Mouse (Mus musculus) frontal cortex, postnatal 25 days (tissue): ENCODE data around the gene Lpcat2.
"Not testable (repeated sequence)": the region's sequence is repeated elsewhere in the genome, so short reads cannot be mapped to it uniquely, and the experiment has no call there.

ENCODE experiments used
- DNase-seq, 2 experiments: peaks; one replicate each; pipeline ENCODE4 v3.0.0; 2022; ENCODE audit warnings: low spot score in 2 of 2

Gene Lpcat2

DNA sequence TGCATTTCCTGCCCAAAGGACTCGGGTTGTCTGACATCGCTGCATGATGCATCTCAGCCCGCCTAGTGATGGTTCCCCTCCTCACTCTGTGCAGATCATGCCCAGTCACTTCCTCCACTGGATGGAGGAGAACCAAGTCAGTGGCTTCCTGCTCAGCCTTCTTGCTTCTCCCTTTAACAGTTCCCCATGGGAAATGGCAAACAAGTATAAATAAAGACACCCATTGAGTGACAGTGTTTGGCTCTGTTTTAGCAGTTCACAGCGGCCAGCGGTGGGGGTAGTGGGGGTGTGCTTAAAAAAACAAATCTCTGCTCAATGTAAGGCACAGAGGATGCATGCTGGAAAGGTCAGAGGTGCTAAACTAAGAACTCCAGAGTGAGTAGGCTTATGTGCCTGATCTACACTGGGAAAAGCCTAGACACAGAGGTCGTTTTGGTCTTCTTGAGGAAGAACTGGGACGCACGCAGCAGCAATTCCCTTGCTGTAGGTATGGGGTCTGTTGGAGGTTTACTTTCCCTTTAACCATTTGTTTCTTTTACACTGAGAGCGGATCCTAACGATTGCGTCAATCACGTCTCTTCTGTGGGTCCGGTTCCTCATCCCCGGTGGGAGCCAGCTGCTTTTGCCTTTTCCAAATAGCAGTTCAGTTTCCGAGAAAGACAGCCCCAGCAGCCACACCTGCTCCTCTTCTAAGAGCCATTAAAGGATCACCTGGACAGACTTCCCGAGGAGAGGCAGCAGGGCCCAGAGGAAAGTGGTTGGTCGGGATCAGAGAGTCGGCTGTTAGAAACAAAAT is 1.8 kb upstream of the Lpcat2 start:
- no peak for DNase-seq

DNA sequence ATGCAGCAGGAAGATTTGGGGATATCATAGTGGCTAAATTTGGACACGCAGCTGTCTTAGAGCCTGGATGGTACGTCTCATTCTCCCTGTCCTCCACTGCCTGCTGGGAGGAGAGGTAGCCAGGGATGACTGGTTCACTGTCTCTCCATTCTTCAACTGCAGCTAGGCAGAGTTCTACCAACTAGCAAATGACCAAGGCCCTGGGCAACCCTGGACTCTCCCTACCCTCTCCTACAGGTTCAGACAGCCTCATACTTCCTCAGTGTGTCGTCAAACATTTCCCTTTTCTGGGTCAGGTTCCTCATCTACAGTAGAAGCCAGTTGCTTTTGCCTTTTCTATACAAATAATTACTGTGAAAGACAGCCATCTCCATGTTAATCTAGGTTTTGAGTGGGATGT is 466 bp upstream of the Lpcat2 start:
- DNase-seq: no peak

DNA sequence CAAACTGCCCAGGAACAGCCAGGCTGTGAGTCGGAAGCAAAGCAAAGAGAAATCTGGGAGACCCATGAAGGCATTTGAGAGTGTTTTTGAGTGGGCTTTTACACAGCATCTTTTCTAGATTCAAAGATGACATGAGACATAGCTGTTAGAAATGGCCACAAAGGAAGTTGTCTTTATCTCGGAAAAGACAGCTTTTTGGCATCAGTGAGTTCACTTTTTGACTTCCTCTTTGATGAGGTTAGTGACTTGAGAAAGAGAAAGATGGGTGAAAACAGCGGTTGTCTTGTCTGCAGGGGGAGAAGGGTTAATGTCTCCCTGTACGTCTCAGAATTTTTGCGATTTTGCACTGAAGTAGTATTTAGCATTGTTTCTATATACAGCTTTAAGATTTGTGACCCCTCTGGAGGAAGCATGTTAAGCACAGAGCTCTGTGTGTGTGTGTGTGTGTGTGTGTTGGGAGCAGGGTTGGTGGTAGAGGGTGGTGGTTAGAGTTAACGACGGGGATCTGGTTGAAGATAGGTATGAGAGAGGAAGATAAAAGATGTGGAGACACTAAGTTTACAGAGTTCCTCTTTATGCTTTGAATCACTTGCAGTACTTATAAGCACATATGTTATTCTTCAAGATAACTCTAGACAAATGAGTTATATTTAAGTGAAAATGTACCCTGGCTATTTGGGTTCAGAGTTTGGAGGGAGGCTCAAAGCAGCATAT is 1.3 kb downstream of the Lpcat2 start:
- no peak for DNase-seq

DNA sequence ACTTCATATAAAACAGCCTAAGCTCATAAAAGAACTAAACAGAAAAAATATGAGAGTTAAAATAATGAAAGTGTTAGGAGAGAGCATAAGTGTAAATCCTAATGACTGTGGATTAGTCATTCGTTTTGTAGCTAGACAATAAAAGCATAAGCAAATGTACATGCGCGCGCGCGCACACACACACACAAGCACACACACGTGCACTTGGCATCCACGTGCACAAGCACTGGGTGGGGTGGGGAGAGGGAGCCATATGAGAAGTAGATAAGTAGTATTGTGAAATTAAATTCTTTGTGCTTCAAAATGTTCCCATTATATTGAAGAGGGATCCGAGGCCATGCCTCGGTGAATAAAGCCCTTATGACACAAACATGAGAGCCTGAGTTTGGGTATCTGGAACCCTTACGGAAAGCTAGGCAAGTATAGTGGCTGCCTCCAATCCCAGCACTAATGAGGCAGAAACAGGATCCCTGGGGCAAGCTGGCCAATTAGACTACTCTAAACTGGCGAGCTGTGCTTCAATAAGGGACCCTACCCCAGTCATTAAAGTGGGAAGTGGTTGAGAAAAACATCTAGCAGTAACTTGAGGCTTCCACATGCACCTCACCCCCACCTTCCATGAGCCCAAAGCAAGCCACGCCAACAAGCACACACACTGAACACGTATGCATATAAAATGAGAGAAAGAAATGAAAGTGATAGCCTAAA is 3.5 kb downstream of the Lpcat2 start:
- no peak for DNase-seq

DNA sequence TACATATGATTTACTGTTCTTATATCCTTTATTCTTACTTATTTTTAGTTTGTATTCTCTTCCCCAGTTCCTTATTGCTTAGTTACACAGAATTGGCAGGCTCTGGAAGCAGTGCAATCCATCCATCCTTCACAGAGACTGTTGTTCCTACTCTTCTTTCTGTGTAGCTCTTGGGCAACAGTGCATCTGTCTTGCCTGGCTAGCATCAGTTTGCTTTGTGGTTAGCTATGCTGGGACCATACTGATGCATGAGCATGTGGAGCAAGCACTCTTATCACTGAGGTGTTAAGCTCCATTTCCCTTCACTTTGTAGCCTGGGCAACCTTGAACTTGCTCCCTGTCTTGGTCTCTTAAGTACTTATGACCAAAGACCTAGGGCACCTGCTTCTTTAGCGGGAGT is 6.8 kb downstream of the Lpcat2 start:
- no peak for DNase-seq

DNA sequence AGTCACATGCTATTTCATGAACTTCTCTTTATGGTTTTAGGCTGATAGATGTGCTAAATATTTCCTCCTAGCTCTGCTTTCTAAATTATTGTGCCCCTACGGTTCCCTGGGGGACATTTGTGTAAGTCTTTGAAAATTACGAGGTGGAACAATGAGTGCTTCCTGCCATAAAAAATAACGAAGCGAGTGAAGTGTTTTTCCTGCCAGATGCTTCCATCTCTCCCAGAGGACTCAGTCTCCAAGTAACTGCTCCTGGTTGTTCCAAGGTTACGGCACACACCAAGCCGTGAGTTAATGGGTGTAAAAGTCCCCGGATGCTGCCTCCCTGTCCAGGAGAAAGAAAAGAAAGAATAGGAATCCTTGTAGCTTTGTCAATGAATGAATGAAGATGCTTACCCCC is 15.1 kb downstream of the Lpcat2 start:
- DNase-seq: no peak

DNA sequence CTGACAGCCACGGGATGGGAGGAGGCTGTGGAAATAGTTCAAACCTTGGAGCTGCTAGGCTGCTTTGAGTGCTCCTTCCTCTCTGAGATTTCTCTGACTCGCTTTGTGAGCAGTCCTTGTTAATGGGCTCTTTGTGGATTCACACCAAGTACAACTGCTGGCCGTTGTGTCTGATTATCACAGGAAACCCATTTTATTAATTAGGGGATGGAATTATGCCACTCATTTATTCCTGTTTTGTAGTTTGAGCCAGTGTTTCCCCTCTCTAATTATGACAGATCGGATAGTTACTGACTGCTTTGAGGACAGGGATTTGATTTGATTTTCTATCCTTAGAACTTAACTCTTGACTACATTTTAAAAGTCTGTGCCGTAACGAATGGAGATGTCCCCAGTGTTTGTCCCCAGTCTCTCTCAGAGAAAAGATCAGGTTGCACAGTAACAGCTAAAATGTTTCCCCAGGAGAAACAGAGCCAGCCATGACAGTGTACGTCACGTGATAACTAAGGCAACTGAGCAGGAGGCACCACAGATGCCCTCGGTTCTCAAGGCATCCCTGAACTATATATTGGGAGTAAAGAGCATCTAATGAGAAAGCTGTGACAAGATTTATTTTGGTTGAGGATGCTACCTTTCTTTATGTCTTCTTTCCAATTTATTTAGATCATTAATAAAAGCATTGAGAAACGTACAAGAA is 17.1 kb downstream of the Lpcat2 start:
- no peak for DNase-seq

DNA sequence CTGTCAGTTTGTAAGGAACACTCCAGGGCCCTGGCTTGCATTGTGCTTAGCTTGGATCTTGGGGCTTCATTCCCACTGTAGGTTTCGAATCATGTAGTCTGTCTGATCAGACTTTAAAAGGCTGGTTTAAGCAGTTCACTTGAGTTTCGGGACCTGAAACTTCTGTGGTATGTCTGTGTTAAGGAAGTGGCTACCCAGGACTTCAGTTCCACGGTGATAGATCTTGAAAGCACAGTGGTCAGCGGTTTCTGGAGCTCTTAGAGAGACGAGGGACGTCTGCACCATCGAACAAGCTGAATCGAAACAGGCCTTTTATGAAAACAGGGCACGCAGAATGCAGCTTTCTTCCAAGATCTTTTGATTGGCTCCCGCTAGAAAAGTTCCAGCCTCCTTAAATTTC is 20.7 kb downstream of the Lpcat2 start:
- DNase-seq: no peak

DNA sequence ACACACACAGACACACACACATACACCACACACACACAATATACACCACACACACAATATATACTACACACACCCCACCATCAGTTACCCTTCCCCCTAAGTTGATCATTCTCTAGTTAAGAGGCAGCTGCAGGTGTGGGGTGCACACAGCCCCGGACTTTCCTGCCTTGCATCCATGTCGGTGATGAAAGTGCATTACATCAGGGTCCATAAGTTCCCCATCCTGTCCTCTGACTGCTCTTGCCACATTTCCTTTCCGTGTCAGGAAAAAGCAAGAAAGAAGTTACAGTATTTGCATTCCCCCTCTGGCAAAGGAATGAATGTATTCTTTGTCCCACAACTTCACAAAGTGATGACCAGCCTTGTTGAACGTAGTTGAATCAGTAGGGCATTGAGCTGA is 26.1 kb downstream of the Lpcat2 start:
- DNase-seq: no peak

DNA sequence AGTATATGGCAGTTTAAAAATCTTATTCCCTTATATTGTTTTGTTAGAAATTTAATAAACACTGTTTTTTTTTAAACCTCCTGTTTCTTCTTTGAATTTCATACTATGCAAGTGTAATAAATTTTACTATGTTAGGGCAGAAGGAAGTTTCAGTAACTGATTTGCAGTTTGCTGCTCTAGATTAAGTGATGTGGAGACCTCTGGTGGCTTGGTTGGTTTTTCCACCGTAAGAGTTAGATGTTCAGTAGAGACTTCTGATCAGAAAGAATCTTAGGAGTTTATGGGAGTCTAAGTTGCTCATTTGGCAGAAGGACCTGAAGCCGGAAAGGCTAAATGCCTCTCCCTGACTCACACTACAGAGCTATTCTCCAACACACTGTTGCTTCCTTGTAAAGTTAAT is 28.6 kb downstream of the Lpcat2 start:
- DNase-seq: no peak

DNA sequence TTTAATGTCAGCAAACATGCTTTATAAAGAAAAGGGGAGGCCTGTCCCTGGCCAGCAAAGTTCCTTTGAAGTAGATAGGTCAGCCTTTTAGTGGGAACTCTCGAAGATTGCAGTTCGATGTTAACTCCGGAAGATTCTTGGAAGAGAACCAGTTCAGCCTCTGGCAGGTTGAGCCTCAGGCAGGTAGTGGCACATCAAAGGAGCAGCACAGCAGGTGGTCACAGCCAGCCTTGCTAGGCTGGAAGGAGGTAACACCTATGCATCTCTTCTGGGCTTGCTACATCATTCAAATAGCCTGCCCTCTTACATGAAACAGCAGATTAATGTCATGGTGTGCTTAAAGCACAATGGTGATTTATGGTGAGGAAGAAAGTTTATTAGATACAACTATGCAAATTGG is 37.1 kb downstream of the Lpcat2 start:
- DNase-seq: not testable (repeated sequence)

DNA sequence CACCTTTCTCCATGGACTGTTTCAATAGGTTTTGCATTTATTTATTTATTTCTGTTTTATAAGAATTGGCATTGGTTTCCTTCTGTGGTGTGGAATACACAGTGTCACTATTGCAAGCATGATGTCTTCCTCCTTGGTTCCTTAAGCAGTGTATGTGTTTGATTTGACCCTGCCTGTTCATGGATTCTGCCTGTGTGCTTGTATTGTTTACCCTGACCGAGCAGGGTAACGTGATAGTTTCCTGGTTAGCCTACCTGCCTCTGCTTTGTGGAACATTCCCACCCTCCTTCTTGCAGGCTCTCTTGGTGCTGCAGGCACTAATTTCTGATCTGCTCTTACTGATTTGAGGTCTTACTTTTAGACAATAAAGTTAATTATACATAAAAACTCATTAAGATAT is 38.7 kb downstream of the Lpcat2 start:
- DNase-seq: no peak

DNA sequence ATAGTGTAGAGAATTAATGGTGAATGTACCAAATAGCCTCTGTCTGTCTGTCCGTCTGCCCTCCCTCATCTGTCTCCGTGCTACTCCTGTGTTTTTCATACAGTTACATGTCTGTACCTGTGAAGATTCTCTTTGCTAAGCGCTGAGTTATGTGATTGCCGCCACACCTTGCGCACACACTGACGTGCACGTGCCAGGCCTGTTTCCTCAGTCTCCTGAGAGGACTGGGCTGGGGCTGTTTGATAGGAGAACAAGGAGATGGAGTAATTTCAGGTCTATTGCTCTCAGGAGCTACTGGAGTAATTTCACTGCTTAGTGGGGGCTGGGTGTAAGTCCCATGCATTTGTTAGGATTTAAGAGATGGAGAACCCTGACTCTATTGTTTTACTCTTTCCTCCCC is 39.9 kb downstream of the Lpcat2 start:
- DNase-seq: no peak

DNA sequence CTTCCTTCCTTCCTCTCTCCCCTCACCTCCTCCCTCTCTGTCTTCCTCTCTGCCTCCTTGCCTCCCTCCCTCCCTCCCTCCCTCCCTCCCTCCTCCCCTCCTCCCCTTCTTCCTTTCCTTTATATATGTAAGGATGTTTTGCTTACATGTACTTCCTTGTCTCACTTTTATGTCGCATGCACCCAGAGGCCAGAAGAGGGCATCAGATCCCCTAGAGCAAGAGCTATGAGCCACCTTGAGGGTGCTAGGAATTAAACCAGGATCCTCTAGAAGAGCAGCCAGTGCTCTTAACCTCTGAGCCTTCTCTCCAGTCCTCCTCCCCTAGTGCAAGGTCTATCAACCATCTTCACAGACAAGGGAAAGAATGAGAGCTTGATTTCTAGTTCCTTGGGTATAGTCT is 40.9 kb downstream of the Lpcat2 start:
- DNase-seq: no peak

DNA sequence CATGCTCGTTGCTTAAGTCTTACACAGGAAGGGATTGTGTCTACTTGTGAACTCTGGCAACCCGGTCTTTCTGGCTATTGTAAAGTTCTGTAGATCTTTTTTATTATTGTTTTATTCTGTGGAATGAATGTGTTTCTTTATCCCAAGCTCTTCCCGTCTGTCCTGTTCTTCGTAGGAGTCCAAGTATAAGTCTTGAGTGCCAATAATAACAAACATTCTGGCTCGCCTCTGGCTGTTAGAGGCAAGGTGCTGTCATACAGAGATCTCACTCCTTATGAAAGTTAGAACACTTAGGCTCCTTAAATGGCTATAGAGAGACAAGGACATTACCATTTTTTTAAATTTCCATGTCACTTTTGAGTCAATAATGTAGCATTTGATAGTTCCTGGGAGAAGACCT is 41.5 kb downstream of the Lpcat2 start:
- DNase-seq: no peak

DNA sequence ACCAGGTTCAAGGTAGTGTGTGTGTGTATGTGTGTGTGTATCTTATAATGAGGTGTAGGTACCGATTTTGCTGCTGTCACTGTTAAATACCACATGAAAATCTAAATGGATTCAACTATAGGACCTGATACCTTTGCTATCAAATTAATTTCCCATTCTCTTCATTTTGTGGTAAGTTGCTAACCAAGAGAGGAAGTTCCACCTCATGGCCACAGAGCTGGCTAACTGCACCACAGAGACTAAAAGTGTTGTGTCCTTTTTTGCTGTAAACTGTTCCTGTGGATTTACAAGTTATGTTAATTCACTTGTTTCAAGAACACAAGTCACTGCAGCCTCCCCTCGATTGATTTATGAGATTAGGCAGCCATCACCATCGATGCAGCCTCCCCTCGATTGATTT is 42.7 kb downstream of the Lpcat2 start:
- no peak for DNase-seq

DNA sequence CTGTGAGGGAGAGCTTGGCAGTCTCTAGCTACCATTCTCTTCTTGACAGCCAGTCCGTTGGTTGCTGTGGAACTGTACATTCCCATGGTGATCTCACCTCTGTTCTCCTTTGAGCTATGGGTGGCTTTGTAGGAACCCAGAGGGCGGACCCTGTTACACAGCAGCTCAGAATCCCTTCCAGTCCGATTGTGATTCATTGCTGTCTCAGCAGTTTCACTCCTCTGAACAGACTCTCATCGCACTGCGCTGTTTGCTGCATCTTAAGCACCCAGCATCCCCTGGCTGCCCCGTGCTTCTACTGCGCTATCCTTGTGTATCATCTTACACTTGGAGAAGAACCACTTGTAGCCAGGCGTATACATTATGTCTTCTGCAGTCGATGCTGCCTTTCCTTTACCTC is 44.5 kb downstream of the Lpcat2 start:
- no peak for DNase-seq

DNA sequence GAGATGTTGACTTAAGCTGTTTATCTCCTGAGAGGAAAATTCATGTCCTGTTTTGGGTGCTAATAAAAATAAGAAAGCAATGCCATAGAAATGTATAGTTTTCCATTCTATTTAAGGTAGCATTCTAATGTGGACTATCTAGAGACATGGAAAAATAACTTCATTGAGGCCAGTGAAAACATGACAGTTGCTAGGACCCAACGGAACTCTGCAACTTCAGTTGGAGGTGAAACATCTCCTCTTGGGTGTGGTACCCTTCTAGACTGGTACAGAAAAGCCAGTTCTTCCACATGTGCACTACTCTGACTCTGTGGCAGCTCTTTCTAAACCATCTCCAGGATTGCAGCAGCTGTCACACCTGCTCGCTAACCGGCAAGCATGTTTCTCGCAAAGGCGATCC is 46.0 kb downstream of the Lpcat2 start, which contains the start of gene Capns2:
Gene Capns2 (plus strand): TSS at position 301 of the 400 bp plus-strand sequence.
- DNase-seq: no peak

DNA sequence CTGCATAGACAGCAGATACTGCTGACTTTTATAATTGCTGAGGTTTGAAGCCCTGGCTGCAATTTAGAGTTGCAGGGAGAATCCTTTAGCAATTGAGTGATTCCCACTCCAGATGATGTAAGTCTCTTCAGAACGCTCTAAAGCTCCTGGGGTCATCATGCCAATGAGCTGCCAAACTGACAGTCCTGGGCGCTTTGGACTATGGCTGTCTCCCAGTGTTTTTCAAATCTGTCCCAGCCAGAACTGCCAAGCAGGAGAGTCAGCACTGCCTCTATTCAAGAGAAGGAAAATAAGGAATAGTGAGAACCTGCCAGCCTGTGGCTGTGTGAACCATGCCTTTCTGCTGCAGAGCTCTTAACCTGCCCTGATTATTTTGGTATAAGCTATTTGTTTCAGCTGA is 47.8 kb downstream of the Lpcat2 start:
- no peak for DNase-seq

DNA sequence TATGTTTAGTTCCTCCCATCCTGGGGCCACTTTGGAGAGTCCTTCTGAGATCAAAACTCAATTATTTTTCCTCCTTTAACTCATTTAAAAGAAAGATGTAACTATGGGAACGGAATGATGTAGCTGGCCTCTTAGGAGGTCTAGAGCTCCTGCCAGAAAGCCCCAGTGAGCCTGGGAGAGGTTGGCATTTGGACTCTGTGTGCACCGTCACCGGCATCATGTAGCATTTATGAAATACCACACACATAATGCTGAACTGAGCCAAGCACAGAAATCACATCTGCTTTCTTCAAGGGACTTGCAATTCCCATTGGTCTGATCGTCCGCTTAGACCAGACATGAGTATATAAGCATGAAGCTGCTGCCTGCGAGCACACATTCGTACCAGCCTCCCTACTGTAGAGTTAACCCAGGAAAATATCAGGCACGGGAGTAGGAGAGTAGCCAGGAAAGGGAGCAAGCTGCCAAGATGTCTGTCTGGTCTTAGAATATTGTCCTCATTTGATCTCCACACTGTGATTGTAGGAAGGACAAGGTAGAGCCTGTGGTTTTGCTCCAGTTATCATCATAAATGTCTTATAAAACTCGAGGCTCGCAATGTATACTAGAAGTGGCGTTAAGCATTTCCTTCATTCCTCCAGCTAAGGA is 48.5 kb downstream of the Lpcat2 start:
- no peak for DNase-seq

DNA sequence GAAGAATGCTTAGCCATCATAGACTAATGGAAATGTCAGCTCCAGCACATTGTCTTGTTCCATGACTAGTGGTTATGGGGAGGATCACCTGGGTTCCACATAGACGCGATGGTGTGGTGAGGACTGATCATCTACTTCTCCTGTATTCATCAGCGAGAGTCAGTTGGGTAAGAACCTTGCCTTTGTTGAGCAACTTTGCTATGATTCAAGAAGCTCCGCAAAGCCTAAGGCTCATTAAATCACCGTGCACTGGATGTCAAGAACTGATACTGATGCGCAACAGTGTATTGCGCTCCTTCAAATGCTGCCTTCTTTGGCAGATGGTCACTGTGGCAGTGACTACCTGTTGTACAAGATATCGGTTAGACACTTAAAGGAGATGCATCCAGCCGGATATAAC is 51.4 kb downstream of the Lpcat2 start:
- DNase-seq: no peak

DNA sequence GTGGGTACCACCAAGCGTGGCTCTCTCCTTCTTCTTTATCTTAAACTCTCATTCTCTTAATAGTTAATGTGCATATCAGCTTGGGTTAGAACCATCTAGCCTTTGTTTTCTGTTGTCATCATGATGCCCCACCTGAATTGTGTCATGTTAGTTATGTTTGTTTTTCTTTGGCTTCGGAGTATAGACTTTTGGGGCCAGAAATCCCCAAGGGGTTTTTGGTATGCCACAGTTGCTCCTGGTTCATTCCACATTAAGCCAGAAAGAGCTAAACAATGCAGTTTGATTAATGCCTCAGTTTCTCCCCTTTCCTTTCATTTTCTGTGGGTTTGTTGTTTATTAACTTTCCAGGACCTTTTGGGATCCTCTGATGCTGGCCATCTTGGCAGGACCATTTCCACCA is 53.3 kb downstream of the Lpcat2 start:
- DNase-seq: no peak
